Mouse (Mus musculus) leukemia stem cell, adult 10-12 weeks (primary cell): ENCODE results near the gene Tmem200c. TPM values are rescaled to one million over a fixed set of nuclear protein-coding genes. Genes with fewer than 3 reads are reported as not detected.

Experiments
- polyA plus RNA-seq: library from polyadenylated mRNA; stranded (reverse); fragments of >175 nt; gene quantifications from 2 replicates; pipeline ENCODE4 v1.2.3, GENCODE M21; 2012; ENCODE audit warnings: low replicate concordance

The Tmem200c gene
- polyA plus RNA-seq = not detected in 2 replicates

DNA sequence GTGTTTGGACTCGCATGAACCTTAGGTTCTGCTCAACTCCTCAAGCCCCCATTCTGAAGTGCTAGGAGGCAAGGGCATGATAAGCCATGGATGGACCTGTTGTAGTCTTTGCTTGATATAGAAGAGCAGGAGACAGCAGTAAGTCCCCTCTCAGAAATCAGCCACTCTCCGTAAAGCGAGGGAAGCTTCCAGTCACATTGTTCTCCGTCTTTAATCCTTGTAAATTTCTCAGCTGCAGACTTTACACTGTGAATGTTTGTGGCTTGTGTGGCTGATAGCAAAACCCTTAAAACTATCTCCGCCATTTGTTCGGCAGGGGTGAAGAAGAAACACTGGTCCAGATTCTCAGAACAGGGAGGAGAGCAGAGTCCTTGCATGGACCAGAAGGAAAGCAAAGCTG, at the start of gene Tmem200c:
Gene Tmem200c, plus strand, starts transcription at position 301 of the 400 bp plus-strand sequence.

Other genes with a start within 250 kb of the Tmem200c start
- gene Epb41l3, start 249.1 kb downstream of the Tmem200c start, polyA plus RNA-seq = 4.3 and 8.7 TPM in 2 replicates